Mouse (Mus musculus): ENCODE data around the gene Slfnl1. TPM values are rescaled to one million over a fixed set of nuclear protein-coding genes. Genes with fewer than 3 reads are reported as not detected.

Slfnl1 gene
- 0.09 TPM in 1 of 2 replicates, not detected in the other for polyA plus RNA-seq (2012; rRNA removed; ENCODE audit: low replicate concordance)

DNA sequence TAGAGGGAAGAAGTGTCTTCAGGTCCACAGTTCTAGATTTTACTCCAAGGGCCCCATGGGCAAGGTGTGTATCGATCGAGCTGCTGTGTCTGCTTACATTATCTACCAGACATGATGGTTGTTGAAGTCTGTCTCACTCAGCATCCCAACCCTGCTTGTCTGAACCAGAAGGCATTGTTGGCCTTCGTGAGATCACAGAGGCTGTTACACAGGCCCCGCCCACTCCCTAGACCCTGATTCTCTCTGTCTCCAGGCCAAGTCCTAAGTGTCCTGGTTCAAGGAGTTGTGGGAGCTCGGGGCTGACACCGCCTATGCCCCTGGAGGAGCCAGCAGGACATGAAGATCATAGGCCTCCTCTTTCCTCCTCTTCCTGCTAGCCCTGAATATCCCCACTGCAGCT is at the start of gene Slfnl1:
Gene Slfnl1, plus strand, starts transcription at position 246 of the 400 bp plus-strand sequence.

DNA sequence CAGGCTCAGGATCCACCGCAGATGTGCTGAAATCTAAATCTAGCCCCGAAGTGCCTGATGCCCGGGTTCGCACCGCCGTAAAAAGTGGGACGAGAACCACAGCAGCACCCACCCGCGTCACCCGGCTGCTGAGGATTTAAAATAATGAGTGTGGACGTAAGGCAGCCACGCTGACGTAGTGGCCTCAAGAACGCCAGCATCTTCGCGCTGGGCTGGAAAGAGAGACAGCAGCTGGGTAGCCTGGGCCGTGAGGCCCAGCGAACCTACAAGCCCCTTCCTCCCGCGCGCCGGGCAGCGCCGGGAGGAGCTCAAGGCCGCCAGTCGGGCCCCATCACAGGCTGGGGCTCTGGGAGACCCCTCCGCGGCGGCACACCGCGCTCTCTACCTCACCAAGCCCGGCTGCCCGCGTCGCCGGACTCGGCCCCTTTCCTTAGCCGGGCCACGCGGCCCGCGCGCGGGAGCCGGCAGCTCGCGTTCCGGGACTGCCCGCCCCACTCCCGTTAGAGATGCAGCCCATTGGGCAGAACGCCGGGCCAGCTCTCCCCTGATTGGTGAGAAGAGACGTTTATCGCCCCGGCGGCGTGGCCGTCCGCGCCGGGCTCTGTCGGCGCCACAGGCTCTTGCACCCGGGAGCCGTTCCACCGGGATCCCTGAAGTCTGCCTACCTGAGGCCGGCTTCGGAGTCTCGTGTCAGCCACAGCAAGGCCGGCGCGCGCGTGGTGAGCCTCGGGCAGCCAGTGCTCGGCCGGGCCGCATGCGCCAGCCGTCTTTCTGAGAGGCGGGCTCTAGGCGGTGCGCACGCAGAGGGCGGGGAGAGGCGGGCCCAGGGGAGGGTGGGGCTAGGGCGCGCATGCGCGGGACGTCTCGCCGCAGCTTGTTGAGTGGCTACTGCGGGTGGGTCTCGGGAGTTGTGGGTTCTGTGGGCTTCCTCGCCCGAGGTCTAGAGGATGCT is 37.7 kb downstream of the Slfnl1 start, which contains the start of gene Ctps:
Gene Ctps, minus strand, starts transcription at position 791 of the 952 bp plus-strand sequence.

Other genes with a start within 250 kb of the Slfnl1 start
- gene Foxo6, start 244.9 kb upstream of the Slfnl1 start, polyA plus RNA-seq (2012; rRNA removed; ENCODE audit: low replicate concordance): 2.1 and 17.1 TPM in 2 replicates
- 9.0 and 15.0 TPM in 2 replicates for gene Scmh1, start 127.0 kb upstream of the Slfnl1 start, polyA plus RNA-seq (2012; rRNA removed; ENCODE audit: low replicate concordance)
- gene Ctps, start 38.0 kb downstream of the Slfnl1 start, polyA plus RNA-seq (2012; rRNA removed; ENCODE audit: low replicate concordance): 1.4 and 1.8 TPM in 2 replicates
- gene Gm8439, start 56.5 kb downstream of the Slfnl1 start, polyA plus RNA-seq (2012; rRNA removed; ENCODE audit: low replicate concordance): not detected in 2 replicates
- gene Cited4, start 134.3 kb downstream of the Slfnl1 start, polyA plus RNA-seq (2012; rRNA removed; ENCODE audit: low replicate concordance): 28.2 and 28.6 TPM in 2 replicates
- 3.5 and 5.5 TPM in 2 replicates for gene Kcnq4, start 216.4 kb downstream of the Slfnl1 start, polyA plus RNA-seq (2012; rRNA removed; ENCODE audit: low replicate concordance)

Measured in duodenum, adult 2 months (tissue).